Comparison of ENCODE assay signal across 10 mouse cellular contexts in genomic region chr11:68717171-68717840, GRCm38 (mm10). TPM values are rescaled to one million over a fixed set of nuclear protein-coding genes. Genes with fewer than 3 reads are reported as not detected.
A peak's percentile ranks its signal among the peaks of the same experiment; 100 is the strongest.
DNase-seq lines count a peak whose midpoint lies in the region; ATAC-seq and TF ChIP-seq lines count a peak whose summit lies in the region.
"Had no signal": no experiment of that assay in that cellular context is flagged by ENCODE, and none has a peak within 500 bp of the region (broad histone marks: within the 10 kb centered on the region; RNA-seq: fewer than 3 reads in every experiment).

No protein-coding gene starts in this region.

- no peaks in the 10 kb centered on the region for H3K9me3 ChIP-seq in lung, embryonic 16.5 days (ENCODE audit: control insufficient read depth, low read length)
- H3K9me3 ChIP-seq in heart, postnatal 0 days (replicated peaks; ENCODE audit: control insufficient read depth, low read length): no peaks in the 10 kb centered on the region
- H3K9me3 ChIP-seq in neural tube, embryonic 13.5 days: no peaks in the 10 kb centered on the region

- no peak overlapping the region for H3K9ac ChIP-seq in lung, embryonic 16.5 days (ENCODE audit: low read length)
- H3K9ac ChIP-seq in heart, postnatal 0 days (replicated peaks; ENCODE audit: low read depth, low read length): no peak overlapping the region
- no peak overlapping the region for H3K9ac ChIP-seq in neural tube, embryonic 13.5 days

- H3K4me3 ChIP-seq in lung, embryonic 16.5 days (ENCODE audit: low read length): no peak overlapping the region
- H3K4me3 ChIP-seq in heart, postnatal 0 days (ENCODE audit: low read depth, low read length): no peak overlapping the region
- no peak overlapping the region for H3K4me3 ChIP-seq in neural tube, embryonic 13.5 days

- no peak for ATAC-seq in lung, embryonic 16.5 days (ENCODE audit: low read depth)
- ATAC-seq in heart, postnatal 0 days (ENCODE audit: insufficient read depth, low read depth): no peak
- ATAC-seq in neural tube, embryonic 13.5 days (ENCODE audit: low read depth): no peak
- ATAC-seq: lung, postnatal 0 days had no signal

- no peak for TF ChIP-seq CTCF in heart, postnatal 0 days (IDR thresholded peaks at IDR 0.05; ENCODE audit: low read depth)

- H3K4me2 ChIP-seq in lung, embryonic 16.5 days (ENCODE audit: low read depth, low read length): no peak overlapping the region
- no peak overlapping the region; the same call in 1 of the 2 replicates for H3K4me2 ChIP-seq in heart, postnatal 0 days (ENCODE audit: low read depth, low read length)
- H3K4me2 ChIP-seq in neural tube, embryonic 13.5 days: 0 out of 2 replicates have a peak overlapping the region, but pooled peaks have one; percentile 6

- TF ChIP-seq EP300 in heart, postnatal 0 days (IDR thresholded peaks at IDR 0.05; ENCODE audit: low read depth): no peak

- H3K36me3 ChIP-seq in lung, embryonic 16.5 days (ENCODE audit: control insufficient read depth, insufficient read depth, low read length): peaks cover 15% of the 10 kb centered on the region
- H3K36me3 ChIP-seq in heart, postnatal 0 days (replicated peaks; ENCODE audit: control insufficient read depth, insufficient read depth, low read length): peaks cover 25% of the 10 kb centered on the region
- H3K36me3 ChIP-seq in neural tube, embryonic 13.5 days: peaks cover 38% of the 10 kb centered on the region

- DNase-seq in cerebellum, adult 9-10 months: peak; percentile 70
- DNase-seq in cerebellum, postnatal 4 days (ENCODE audit: low spot score in 2 of 2): no peak
- no peak for DNase-seq in lung, postnatal 4 days
- DNase-seq in heart, postnatal 0 days (ENCODE audit: low spot score): no peak
- DNase-seq in spleen, postnatal 10 days (ENCODE audit: low spot score in 2 of 2): no peak
- DNase-seq in kidney, adult 8-10 months: no peak
- DNase-seq: thymus, postnatal 36 days had no signal

- H3K27ac ChIP-seq in lung, embryonic 16.5 days (ENCODE audit: low read length): peak overlapping the region; percentile 41
- H3K27ac ChIP-seq in heart, postnatal 0 days (ENCODE audit: low read depth): peak overlapping the region; percentile 41; the same call in 1 of the 2 replicates
- H3K27ac ChIP-seq in neural tube, embryonic 13.5 days (replicated peaks): peak overlapping the region; percentile 57

- H3K27me3 ChIP-seq in lung, embryonic 16.5 days (ENCODE audit: control insufficient read depth, insufficient read depth, low read depth, low read length): no peaks in the 10 kb centered on the region
- no peaks in the 10 kb centered on the region for H3K27me3 ChIP-seq in heart, postnatal 0 days (ENCODE audit: control insufficient read depth, insufficient read depth, low read length)
- H3K27me3 ChIP-seq in neural tube, embryonic 13.5 days: no peaks in the 10 kb centered on the region

- peaks cover 10% of the 10 kb centered on the region for H3K4me1 ChIP-seq in lung, embryonic 16.5 days (replicated peaks; ENCODE audit: control insufficient read depth, insufficient read depth, low read length)
- H3K4me1 ChIP-seq in heart, postnatal 0 days (ENCODE audit: control insufficient read depth, insufficient read depth): peaks cover 17% of the 10 kb centered on the region; the same call in 1 of the 2 replicates
- H3K4me1 ChIP-seq in neural tube, embryonic 13.5 days (replicated peaks): peaks cover 36% of the 10 kb centered on the region

- 54% methylated on average over 16 of the region's 16 CpGs for WGBS in lung, embryonic 16.5 days
- 59% methylated on average over 16 of the region's 16 CpGs for WGBS in heart, postnatal 0 days
- 55% methylated on average over 16 of the region's 16 CpGs for WGBS in neural tube, embryonic 13.5 days

RNA-seq across cellular contexts. Expression of gene Myh10, which starts 25.9 kb away (rescaled TPM):
- polyA plus RNA-seq in lung, embryonic 16.5 days (2015; fragmentation: Nextera tagmentation; extraction: Ambion mirVana): 119 and 125 TPM in 2 replicates
- total RNA-seq in heart, postnatal 0 days (2014; rRNA removed; ENCODE audit: low replicate concordance): 82.8 and 150 TPM in 2 replicates
- 34.9 and 39.5 TPM in 2 replicates for polyA plus RNA-seq in heart, postnatal 0 days (2015; fragmentation: Nextera tagmentation; extraction: Ambion mirVana)
- polyA plus RNA-seq in neural tube, embryonic 13.5 days (2015; fragmentation: Nextera tagmentation; extraction: Ambion mirVana): 76.5 and 94.0 TPM in 2 replicates
